Mouse (Mus musculus): ENCODE measurements around the gene Cdc20b. TPM values are rescaled to one million over a fixed set of nuclear protein-coding genes. Genes with fewer than 3 reads are reported as not detected.
"Not testable (repeated sequence)": the region's sequence is repeated elsewhere in the genome, so short reads cannot be mapped to it uniquely, and the experiment has no call there.

The Cdc20b gene
- polyA plus RNA-seq, 1 experiment from 2014 or later = 0.14 TPM

- H3K9me3 ChIP-seq = no peaks in the 10 kb centered on the region
- WGBS = 68% methylated on average over 6 of the region's 6 CpGs
Measured at GRCm38 (mm10) chr13:112997369-112997768, 37.5 kb upstream of the Cdc20b start.

GRCm38 (mm10) chr13:112998427-112999201 lies 36.3 kb upstream of the Cdc20b start:
- H3K9me3 ChIP-seq = no peaks in the 10 kb centered on the region
- under 1% methylated on average over 46 of the region's 46 CpGs for WGBS
- peak overlapping the region; percentile 71 for H3K9ac ChIP-seq
- peaks cover 25% of the 10 kb centered on the region for H3K4me1 ChIP-seq
- ATAC-seq (ENCODE audit: insufficient number of reproducible peaks, insufficient read depth, low FRiP score, low TSS enrichment, low read depth) = no peak
- peak overlapping the region; percentile 97 for H3K4me2 ChIP-seq
- H3K4me3 ChIP-seq = peak overlapping the region; percentile 49
- H3K27me3 ChIP-seq = peaks cover 79% of the 10 kb centered on the region
- H3K36me3 ChIP-seq = no peaks in the 10 kb centered on the region
- H3K27ac ChIP-seq = no peak overlapping the region

More at GRCm38 (mm10) chr13:112997369-112997768, 37.5 kb upstream of the Cdc20b start:
- no peak overlapping the region for H3K9ac ChIP-seq
- no peak for ATAC-seq (ENCODE audit: insufficient number of reproducible peaks, insufficient read depth, low FRiP score, low TSS enrichment, low read depth)
- peaks cover 30% of the 10 kb centered on the region for H3K4me1 ChIP-seq
- H3K27ac ChIP-seq = no peak overlapping the region
- H3K36me3 ChIP-seq = no peaks in the 10 kb centered on the region
- H3K4me2 ChIP-seq = no peak overlapping the region
- H3K27me3 ChIP-seq = peaks cover 91% of the 10 kb centered on the region
- no peak overlapping the region for H3K4me3 ChIP-seq

GRCm38 (mm10) chr13:113000090-113000489 lies 34.8 kb upstream of the Cdc20b start:
- no peaks in the 10 kb centered on the region for H3K36me3 ChIP-seq
- no peak overlapping the region for H3K4me3 ChIP-seq
- no peak overlapping the region for H3K9ac ChIP-seq
- H3K27ac ChIP-seq = no peak overlapping the region
- peaks cover 16% of the 10 kb centered on the region for H3K4me1 ChIP-seq
- 76% methylated on average over 3 of the region's 3 CpGs for WGBS
- ATAC-seq (ENCODE audit: insufficient number of reproducible peaks, insufficient read depth, low FRiP score, low TSS enrichment, low read depth) = no peak
- H3K4me2 ChIP-seq = no peak overlapping the region
- no peaks in the 10 kb centered on the region for H3K9me3 ChIP-seq
- H3K27me3 ChIP-seq = peaks cover 64% of the 10 kb centered on the region

- Histone ChIP-seq H3K36me3 (no peaks in the 10 kb centered on the region), H3K4me2 (no peak overlapping the region), H3K9me3 (no peaks in the 10 kb centered on the region), H3K27ac (no peak overlapping the region), H3K4me3 (no peak overlapping the region), H3K4me1 (peaks cover 16% of the 10 kb centered on the region), H3K27me3 (peaks cover 58% of the 10 kb centered on the region), H3K9ac (no peak overlapping the region)
- 55% methylated on average over 9 of the region's 9 CpGs for WGBS
- peak; percentile 62; the same call in 1 of the 2 replicates for ATAC-seq (ENCODE audit: insufficient number of reproducible peaks, insufficient read depth, low FRiP score, low TSS enrichment, low read depth)
Measured at GRCm38 (mm10) chr13:113000576-113001318, 34.2 kb upstream of the Cdc20b start.

- no peak overlapping the region for H3K27ac ChIP-seq
- no peaks in the 10 kb centered on the region for H3K4me1 ChIP-seq
- 68% methylated on average over 6 of the region's 6 CpGs for WGBS
- H3K4me2 ChIP-seq = no peak overlapping the region
- no peaks in the 10 kb centered on the region for H3K36me3 ChIP-seq
- no peak for ATAC-seq (ENCODE audit: insufficient number of reproducible peaks, insufficient read depth, low FRiP score, low TSS enrichment, low read depth)
- H3K9me3 ChIP-seq = no peaks in the 10 kb centered on the region
- no peaks in the 10 kb centered on the region for H3K27me3 ChIP-seq
- H3K9ac ChIP-seq = no peak overlapping the region
- no peak overlapping the region for H3K4me3 ChIP-seq
Measured at GRCm38 (mm10) chr13:113012683-113013082, 22.2 kb upstream of the Cdc20b start.

- ATAC-seq (ENCODE audit: insufficient number of reproducible peaks, insufficient read depth, low FRiP score, low TSS enrichment, low read depth); H3K9ac ChIP-seq; H3K9me3 ChIP-seq; H3K4me1 ChIP-seq; H3K4me3 ChIP-seq; H3K36me3 ChIP-seq; H3K27me3 ChIP-seq; H3K27ac ChIP-seq: not testable (repeated sequence)
- WGBS = 61% methylated on average over 20 of the region's 20 CpGs
- peak overlapping the region; percentile 19 for H3K4me2 ChIP-seq
Measured at GRCm38 (mm10) chr13:113013174-113013953, 21.5 kb upstream of the Cdc20b start.

GRCm38 (mm10) chr13:113021521-113021920 lies 13.4 kb upstream of the Cdc20b start:
- Histone ChIP-seq H3K36me3 (no peaks in the 10 kb centered on the region), H3K9ac (no peak overlapping the region), H3K4me1 (no peaks in the 10 kb centered on the region), H3K27ac (no peak overlapping the region), H3K27me3 (peaks cover 3% of the 10 kb centered on the region; the same call in 1 of the 2 replicates), H3K9me3 (no peaks in the 10 kb centered on the region), H3K4me3 (no peak overlapping the region), H3K4me2 (no peak overlapping the region)
- ATAC-seq (ENCODE audit: insufficient number of reproducible peaks, insufficient read depth, low FRiP score, low TSS enrichment, low read depth) = no peak
- WGBS = 78% methylated on average over 2 of the region's 2 CpGs

- WGBS = 71% methylated on average over 8 of the region's 8 CpGs
- peaks cover 3% of the 10 kb centered on the region; the same call in 1 of the 2 replicates for H3K27me3 ChIP-seq
- no peaks in the 10 kb centered on the region for H3K4me1 ChIP-seq
- no peak overlapping the region for H3K4me2 ChIP-seq
- H3K4me3 ChIP-seq = no peak overlapping the region
- no peak overlapping the region for H3K9ac ChIP-seq
- no peak for ATAC-seq (ENCODE audit: insufficient number of reproducible peaks, insufficient read depth, low FRiP score, low TSS enrichment, low read depth)
- H3K9me3 ChIP-seq = no peaks in the 10 kb centered on the region
- H3K36me3 ChIP-seq = no peaks in the 10 kb centered on the region
- no peak overlapping the region for H3K27ac ChIP-seq
Measured at GRCm38 (mm10) chr13:113022467-113022866, 12.4 kb upstream of the Cdc20b start.

- 80% methylated on average over 17 of the region's 17 CpGs for WGBS
Measured at GRCm38 (mm10) chr13:113023274-113024143, 11.4 kb upstream of the Cdc20b start.

GRCm38 (mm10) chr13:113031351-113031750 lies 3.6 kb upstream of the Cdc20b start:
- no peaks in the 10 kb centered on the region for H3K36me3 ChIP-seq
- no peak overlapping the region for H3K27ac ChIP-seq
- WGBS = 2% methylated on average over 7 of the region's 7 CpGs
- no peak for ATAC-seq (ENCODE audit: insufficient number of reproducible peaks, insufficient read depth, low FRiP score, low TSS enrichment, low read depth)
- peak overlapping the region; percentile 96 for H3K4me2 ChIP-seq
- H3K9me3 ChIP-seq = no peaks in the 10 kb centered on the region
- H3K4me3 ChIP-seq = peak overlapping the region; percentile 58
- H3K9ac ChIP-seq = peak overlapping the region; percentile 73; the same call in 1 of the 2 replicates
- peaks cover 22% of the 10 kb centered on the region for H3K4me1 ChIP-seq
- peaks cover 55% of the 10 kb centered on the region for H3K27me3 ChIP-seq

More at GRCm38 (mm10) chr13:113023274-113024143, 11.4 kb upstream of the Cdc20b start:
- Histone ChIP-seq H3K4me2 (no peak overlapping the region), H3K36me3 (no peaks in the 10 kb centered on the region), H3K27ac (no peak overlapping the region), H3K9me3 (no peaks in the 10 kb centered on the region), H3K4me3 (no peak overlapping the region), H3K27me3 (peaks cover 3% of the 10 kb centered on the region; the same call in 1 of the 2 replicates), H3K4me1 (no peaks in the 10 kb centered on the region), H3K9ac (no peak overlapping the region)
- no peak for ATAC-seq (ENCODE audit: insufficient number of reproducible peaks, insufficient read depth, low FRiP score, low TSS enrichment, low read depth)
